Mouse (Mus musculus): ENCODE data around the gene Serpina3i. TPM values are rescaled to one million over a fixed set of nuclear protein-coding genes. Genes with fewer than 3 reads are reported as not detected.
"Not testable (repeated sequence)": the region's sequence is repeated elsewhere in the genome, so short reads cannot be mapped to it uniquely, and the experiment has no call there.

Gene Serpina3i
- polyA plus RNA-seq (2016; fragmentation: Nextera tagmentation; extraction: Ambion mirVana) = not detected in 2 replicates

GRCm38 (mm10) chr12:104262863-104263262, at the start of gene Serpina3i:
Gene Serpina3i, plus strand, starts transcription at chr12:104263122.
- DNase-seq (ENCODE audit: extremely low spot score, low spot score) = no peak
- Histone ChIP-seq H3K27ac (no peak within 1 kb of the TSS), H3K9me3 (no peaks in the 10 kb centered on the region), H3K4me3 (no peak within 1 kb of the TSS), H3K27me3 (ENCODE audit: poor library complexity, severe bottlenecking) (no peaks in the 10 kb centered on the region), H3K36me3 (replicated peaks) (no peaks in the 10 kb centered on the region), H3K4me1 (peaks cover 10% of the 10 kb centered on the region)

GRCm38 (mm10) chr12:104213689-104214444, 49.1 kb upstream of the Serpina3i start:
- H3K27ac ChIP-seq = no peak overlapping the region
- 65% methylated on average over 2 of the region's 2 CpGs for WGBS
- 0 out of 2 replicates have a peak, but pooled peaks cover 9% of the 10 kb centered on the region for H3K4me1 ChIP-seq
- no peaks in the 10 kb centered on the region for H3K27me3 ChIP-seq (ENCODE audit: poor library complexity, severe bottlenecking)
- H3K9me3 ChIP-seq = no peaks in the 10 kb centered on the region
- H3K4me3 ChIP-seq = no peak overlapping the region
- DNase-seq (ENCODE audit: extremely low spot score, low spot score) = no peak
- H3K36me3 ChIP-seq (replicated peaks) = no peaks in the 10 kb centered on the region

- Histone ChIP-seq H3K36me3 (replicated peaks) (no peaks in the 10 kb centered on the region), H3K4me1 (0 out of 2 replicates have a peak, but pooled peaks cover 9% of the 10 kb centered on the region), H3K9me3 (no peaks in the 10 kb centered on the region), H3K27ac (no peak within 1 kb of the TSS), H3K27me3 (ENCODE audit: poor library complexity, severe bottlenecking) (no peaks in the 10 kb centered on the region), H3K4me3 (no peak within 1 kb of the TSS)
- WGBS = 85% methylated on average over 1 of the region's 1 CpGs
- DNase-seq (ENCODE audit: extremely low spot score, low spot score) = no peak
Measured at GRCm38 (mm10) chr12:104214445-104214753, 48.5 kb upstream of the Serpina3i start, which contains the start of gene Serpina3f. Gene Serpina3f, plus strand, starts transcription at chr12:104214544.

- H3K36me3 ChIP-seq (replicated peaks) = no peaks in the 10 kb centered on the region
- 0 out of 2 replicates have a peak, but pooled peaks cover 9% of the 10 kb centered on the region for H3K4me1 ChIP-seq
- no peaks in the 10 kb centered on the region for H3K9me3 ChIP-seq
- H3K4me3 ChIP-seq = no peak overlapping the region
- WGBS = 90% methylated on average over 1 of the region's 1 CpGs
- no peaks in the 10 kb centered on the region for H3K27me3 ChIP-seq (ENCODE audit: poor library complexity, severe bottlenecking)
- DNase-seq (ENCODE audit: extremely low spot score, low spot score) = no peak
- H3K27ac ChIP-seq = no peak overlapping the region
Measured at GRCm38 (mm10) chr12:104215249-104215648, 47.7 kb upstream of the Serpina3i start.

- Histone ChIP-seq H3K27me3 (ENCODE audit: poor library complexity, severe bottlenecking) (no peaks in the 10 kb centered on the region), H3K36me3 (replicated peaks) (no peaks in the 10 kb centered on the region), H3K9me3 (no peaks in the 10 kb centered on the region), H3K27ac (no peak overlapping the region), H3K4me1 (peaks cover 3% of the 10 kb centered on the region; the same call in 1 of the 2 replicates), H3K4me3 (no peak overlapping the region)
- 92% methylated on average over 1 of the region's 1 CpGs for WGBS
- DNase-seq (ENCODE audit: extremely low spot score, low spot score) = no peak
Measured at GRCm38 (mm10) chr12:104221616-104222015, 41.3 kb upstream of the Serpina3i start.

- H3K4me1 ChIP-seq = peaks cover 3% of the 10 kb centered on the region; the same call in 1 of the 2 replicates
- H3K36me3 ChIP-seq (replicated peaks) = no peaks in the 10 kb centered on the region
- no peak overlapping the region for H3K27ac ChIP-seq
- 69% methylated on average over 1 of the region's 1 CpGs for WGBS
- H3K4me3 ChIP-seq = no peak overlapping the region
- no peaks in the 10 kb centered on the region for H3K27me3 ChIP-seq (ENCODE audit: poor library complexity, severe bottlenecking)
- no peaks in the 10 kb centered on the region for H3K9me3 ChIP-seq
- no peak for DNase-seq (ENCODE audit: extremely low spot score, low spot score)
Measured at GRCm38 (mm10) chr12:104223690-104224089, 39.2 kb upstream of the Serpina3i start.

- Histone ChIP-seq H3K4me3 (no peak overlapping the region), H3K9me3 (no peaks in the 10 kb centered on the region), H3K27me3 (ENCODE audit: poor library complexity, severe bottlenecking) (no peaks in the 10 kb centered on the region), H3K36me3 (replicated peaks) (no peaks in the 10 kb centered on the region), H3K27ac (no peak overlapping the region), H3K4me1 (peaks cover 3% of the 10 kb centered on the region; the same call in 1 of the 2 replicates)
- no peak for DNase-seq (ENCODE audit: extremely low spot score, low spot score)
- WGBS = 78% methylated on average over 7 of the region's 7 CpGs
Measured at GRCm38 (mm10) chr12:104224598-104225300, 38.2 kb upstream of the Serpina3i start.

- H3K27ac ChIP-seq = no peak overlapping the region
- 69% methylated on average over 2 of the region's 2 CpGs for WGBS
- no peak overlapping the region for H3K4me3 ChIP-seq
- no peak for DNase-seq (ENCODE audit: extremely low spot score, low spot score)
- H3K36me3 ChIP-seq (replicated peaks) = no peaks in the 10 kb centered on the region
- H3K27me3 ChIP-seq (ENCODE audit: poor library complexity, severe bottlenecking) = no peaks in the 10 kb centered on the region
- peaks cover 4% of the 10 kb centered on the region; the same call in 1 of the 2 replicates for H3K4me1 ChIP-seq
- H3K9me3 ChIP-seq = no peaks in the 10 kb centered on the region
Measured at GRCm38 (mm10) chr12:104230762-104231161, 32.2 kb upstream of the Serpina3i start.

GRCm38 (mm10) chr12:104235915-104236314, 27.0 kb upstream of the Serpina3i start, which contains the start of gene Serpina3g:
Gene Serpina3g, plus strand, starts transcription at chr12:104236245.
- no peak within 1 kb of the TSS for H3K4me3 ChIP-seq
- DNase-seq (ENCODE audit: extremely low spot score, low spot score) = no peak
- no peaks in the 10 kb centered on the region for H3K9me3 ChIP-seq
- no peaks in the 10 kb centered on the region for H3K36me3 ChIP-seq (replicated peaks)
- 81% methylated on average over 5 of the region's 5 CpGs for WGBS
- no peaks in the 10 kb centered on the region for H3K27me3 ChIP-seq (ENCODE audit: poor library complexity, severe bottlenecking)
- H3K4me1 ChIP-seq = peaks cover 4% of the 10 kb centered on the region; the same call in 1 of the 2 replicates
- H3K27ac ChIP-seq = no peak within 1 kb of the TSS

- not testable (repeated sequence) for H3K9me3 ChIP-seq; H3K27me3 ChIP-seq (ENCODE audit: poor library complexity, severe bottlenecking); DNase-seq (ENCODE audit: extremely low spot score, low spot score); H3K27ac ChIP-seq; H3K4me1 ChIP-seq; H3K36me3 ChIP-seq (replicated peaks); H3K4me3 ChIP-seq
- whole genome bisulfite sequencing = 78% methylated on average over 1 of the region's 1 CpGs
Measured at GRCm38 (mm10) chr12:104238048-104238447, 24.9 kb upstream of the Serpina3i start.

GRCm38 (mm10) chr12:104243307-104243706, 19.6 kb upstream of the Serpina3i start:
- no peak overlapping the region for H3K4me3 ChIP-seq

GRCm38 (mm10) chr12:104245092-104245491, 17.8 kb upstream of the Serpina3i start:
- 86% methylated on average over 1 of the region's 1 CpGs for WGBS
- Histone ChIP-seq H3K27ac (no peak overlapping the region), H3K36me3 (replicated peaks) (no peaks in the 10 kb centered on the region)

More at GRCm38 (mm10) chr12:104243307-104243706, 19.6 kb upstream of the Serpina3i start:
- Histone ChIP-seq H3K27ac (no peak overlapping the region), H3K4me1 (peaks cover 8% of the 10 kb centered on the region; the same call in 1 of the 2 replicates), H3K27me3 (ENCODE audit: poor library complexity, severe bottlenecking) (no peaks in the 10 kb centered on the region), H3K36me3 (replicated peaks) (no peaks in the 10 kb centered on the region), H3K9me3 (no peaks in the 10 kb centered on the region)
- no peak for DNase-seq (ENCODE audit: extremely low spot score, low spot score)

GRCm38 (mm10) chr12:104245595-104245994, 17.3 kb upstream of the Serpina3i start:
- no peak for DNase-seq (ENCODE audit: extremely low spot score, low spot score)
- Histone ChIP-seq H3K27ac (no peak overlapping the region), H3K4me3 (no peak overlapping the region), H3K36me3 (replicated peaks) (no peaks in the 10 kb centered on the region), H3K27me3 (ENCODE audit: poor library complexity, severe bottlenecking) (no peaks in the 10 kb centered on the region), H3K9me3 (no peaks in the 10 kb centered on the region), H3K4me1 (peaks cover 8% of the 10 kb centered on the region; the same call in 1 of the 2 replicates)
- WGBS = 88% methylated on average over 3 of the region's 3 CpGs

More at GRCm38 (mm10) chr12:104245092-104245491, 17.8 kb upstream of the Serpina3i start:
- Histone ChIP-seq H3K4me1 (peaks cover 8% of the 10 kb centered on the region; the same call in 1 of the 2 replicates), H3K4me3 (no peak overlapping the region), H3K27me3 (ENCODE audit: poor library complexity, severe bottlenecking) (no peaks in the 10 kb centered on the region), H3K9me3 (no peaks in the 10 kb centered on the region)
- no peak for DNase-seq (ENCODE audit: extremely low spot score, low spot score)
